Mouse (Mus musculus): ENCODE measurements around the gene Ifit2. TPM values are rescaled to one million over a fixed set of nuclear protein-coding genes. Genes with fewer than 3 reads are reported as not detected.
"Not testable (repeated sequence)": the region's sequence is repeated elsewhere in the genome, so short reads cannot be mapped to it uniquely, and the experiment has no call there.

Ifit2 gene
- total RNA-seq, 2 experiments from 2014 or later, result 0.99 to 1.3 TPM

- TF ChIP-seq CTCF (IDR thresholded peaks at IDR 0.05), result no peak
- no peak for DNase-seq
- peak overlapping the region; percentile 50 for H3K4me3 ChIP-seq
- intact Hi-C loops (cut with DNase I), result loop anchor here (5.0 kb wide), 1 partner anchor 34 kb away; no protein-coding TSS in a partner anchor
- H3K27ac ChIP-seq, result peak overlapping the region; percentile 78
Measured at GRCm38 (mm10) chr19:34553522-34553921, 3.0 kb downstream of the Ifit2 start.

- TF ChIP-seq CTCF (IDR thresholded peaks at IDR 0.05), result no peak
- H3K27ac ChIP-seq, result no peak overlapping the region
- no peak for DNase-seq
- intact Hi-C loops (cut with DNase I), result loop anchor here (5.0 kb wide), 1 partner anchor 33 kb away; no protein-coding TSS in a partner anchor
- H3K4me3 ChIP-seq, result no peak overlapping the region
Measured at GRCm38 (mm10) chr19:34554061-34554460, 3.6 kb downstream of the Ifit2 start.

- peak; percentile 60 for DNase-seq
Measured at GRCm38 (mm10) chr19:34556621-34557020, 6.1 kb downstream of the Ifit2 start.

GRCm38 (mm10) chr19:34562556-34562955, 12.1 kb downstream of the Ifit2 start:
- no peak for DNase-seq
- H3K27ac ChIP-seq, result no peak overlapping the region
- TF ChIP-seq CTCF (IDR thresholded peaks at IDR 0.05), result no peak
- intact Hi-C loops (cut with DNase I), result no loop called here
- H3K4me3 ChIP-seq, result no peak overlapping the region

More at GRCm38 (mm10) chr19:34556621-34557020, 6.1 kb downstream of the Ifit2 start:
- H3K27ac ChIP-seq, result peak overlapping the region; percentile 77
- intact Hi-C loops (cut with DNase I), result no loop called here
- peak overlapping the region; percentile 3; the same call in 1 of the 2 replicates for H3K4me3 ChIP-seq
- TF ChIP-seq CTCF (IDR thresholded peaks at IDR 0.05), result no peak

GRCm38 (mm10) chr19:34566178-34566784, 15.8 kb downstream of the Ifit2 start:
- Histone ChIP-seq H3K27ac (no peak overlapping the region), H3K4me3 (no peak overlapping the region)
- no peak for DNase-seq
- TF ChIP-seq CTCF (IDR thresholded peaks at IDR 0.05), result no peak
- intact Hi-C loops (cut with DNase I), result no loop called here

- TF ChIP-seq CTCF (IDR thresholded peaks at IDR 0.05), result no peak
- H3K27ac ChIP-seq, result peak overlapping the region; percentile 28; the same call in 1 of the 2 replicates
- intact Hi-C loops (cut with DNase I), result no loop called here
- no peak for DNase-seq
- no peak overlapping the region for H3K4me3 ChIP-seq
Measured at GRCm38 (mm10) chr19:34568988-34569895, 18.7 kb downstream of the Ifit2 start.

GRCm38 (mm10) chr19:34569896-34570476, 19.5 kb downstream of the Ifit2 start:
- intact Hi-C loops (cut with DNase I), result no loop called here
- Histone ChIP-seq H3K27ac (peak overlapping the region; percentile 35), H3K4me3 (peak overlapping the region; percentile 28)
- no peak for DNase-seq
- no peak for TF ChIP-seq CTCF (IDR thresholded peaks at IDR 0.05)

- Histone ChIP-seq H3K27ac (no peak overlapping the region), H3K4me3 (no peak overlapping the region)
- no peak for DNase-seq
- no peak for TF ChIP-seq CTCF (IDR thresholded peaks at IDR 0.05)
- intact Hi-C loops (cut with DNase I), result no loop called here
Measured at GRCm38 (mm10) chr19:34571080-34571479, 20.6 kb downstream of the Ifit2 start.

GRCm38 (mm10) chr19:34573650-34574049, 23.2 kb downstream of the Ifit2 start:
- Histone ChIP-seq H3K27ac (no peak overlapping the region), H3K4me3 (no peak overlapping the region)
- no peak for DNase-seq
- intact Hi-C loops (cut with DNase I), result no loop called here
- no peak for TF ChIP-seq CTCF (IDR thresholded peaks at IDR 0.05)

- intact Hi-C loops (cut with DNase I), result no loop called here
- no peak overlapping the region for H3K4me3 ChIP-seq
- no peak overlapping the region for H3K27ac ChIP-seq
- DNase-seq, result no peak
- TF ChIP-seq CTCF (IDR thresholded peaks at IDR 0.05), result no peak
Measured at GRCm38 (mm10) chr19:34577121-34577520, 26.6 kb downstream of the Ifit2 start.

- Histone ChIP-seq H3K27ac (peak overlapping the region; percentile 69), H3K4me3 (peak overlapping the region; percentile 46)
- DNase-seq; intact Hi-C loops (cut with DNase I): not testable (repeated sequence)
Measured at GRCm38 (mm10) chr19:34582696-34583095, 32.2 kb downstream of the Ifit2 start.

- DNase-seq; intact Hi-C loops (cut with DNase I): not testable (repeated sequence)
- H3K27ac ChIP-seq, result peak within 1 kb of the TSS; percentile 69
- peak within 1 kb of the TSS; percentile 46 for H3K4me3 ChIP-seq
Measured at GRCm38 (mm10) chr19:34583126-34583766, 32.8 kb downstream of the Ifit2 start, which contains the start of gene Ifit3. TSS of gene Ifit3 (plus strand) at chr19:34583531.
